Comparison of ENCODE assay signal across 8 mouse cellular contexts in genomic region chr10:13868371-13869321, GRCm38 (mm10). TPM values are rescaled to one million over a fixed set of nuclear protein-coding genes. Genes with fewer than 3 reads are reported as not detected.
A peak's percentile ranks its signal among the peaks of the same experiment; 100 is the strongest.
DNase-seq lines count a peak whose midpoint lies in the region; ATAC-seq and TF ChIP-seq lines count a peak whose summit lies in the region.

Gene Aig1 (minus strand): TSS chr10:13868980.

- no peaks in the 10 kb centered on the region for H3K9me3 ChIP-seq in hindbrain, embryonic 10.5 days
- H3K9me3 ChIP-seq in lung, embryonic 14.5 days (ENCODE audit: low read depth, low read length) = no peaks in the 10 kb centered on the region

- H3K27ac ChIP-seq in hindbrain, embryonic 10.5 days = peak within 1 kb of the TSS; percentile 95
- peak within 1 kb of the TSS; percentile 71 for H3K27ac ChIP-seq in lung, embryonic 14.5 days (ENCODE audit: low read depth)

- H3K4me2 ChIP-seq in lung, embryonic 14.5 days = peak within 1 kb of the TSS; percentile 84

- TF ChIP-seq CTCF in lung, embryonic 14.5 days (IDR thresholded peaks at IDR 0.05; ENCODE audit: low read depth) = no peak

- H3K9ac ChIP-seq in lung, embryonic 14.5 days = peak within 1 kb of the TSS; percentile 72

- H3K36me3 ChIP-seq in hindbrain, embryonic 10.5 days = no peaks in the 10 kb centered on the region
- H3K36me3 ChIP-seq in lung, embryonic 14.5 days (ENCODE audit: insufficient read depth) = no peaks in the 10 kb centered on the region

- peak; percentile 90 for ATAC-seq in lung, embryonic 14.5 days (ENCODE audit: insufficient read depth)
- ATAC-seq in neutrophil, adult 5-6 weeks (ENCODE audit: extremely low read depth, insufficient number of reproducible peaks, low FRiP score, poor library complexity, severe bottlenecking) = peak; percentile 82

- peak; percentile 44 for DNase-seq in ES-CJ7 (ENCODE audit: low read depth, low spot score)
- DNase-seq in cerebellum, adult 8-10 months = peak; percentile 81
- peak; percentile 44 to 79 for DNase-seq in frontal cortex, adult 2 months (ENCODE audit: extremely low spot score in 1 of 2, low spot score in 1 of 2)
- DNase-seq in hindbrain, embryonic 10.5 days (ENCODE audit: low spot score) = peak; percentile 69
- peak; percentile 32 for DNase-seq in layer of hippocampus, adult 9-10 months (ENCODE audit: low spot score)
- DNase-seq in lung, embryonic 14.5 days = peak; percentile 79
- peak; percentile 71 for DNase-seq in testis, postnatal 14 days (ENCODE audit: low spot score)

- WGBS in hindbrain, embryonic 10.5 days = 3% methylated on average over 77 of the region's 77 CpGs
- WGBS in lung, embryonic 14.5 days = 2% methylated on average over 66 of the region's 77 CpGs

- H3K4me1 ChIP-seq in hindbrain, embryonic 10.5 days (replicated peaks) = peaks cover 19% of the 10 kb centered on the region
- H3K4me1 ChIP-seq in lung, embryonic 14.5 days (ENCODE audit: insufficient read depth) = no peaks in the 10 kb centered on the region

- no peaks in the 10 kb centered on the region for H3K27me3 ChIP-seq in hindbrain, embryonic 10.5 days (ENCODE audit: insufficient read depth, poor library complexity, severe bottlenecking)
- no peaks in the 10 kb centered on the region for H3K27me3 ChIP-seq in lung, embryonic 14.5 days (ENCODE audit: insufficient read depth, low read length)

- peak within 1 kb of the TSS; percentile 83 for H3K4me3 ChIP-seq in hindbrain, embryonic 10.5 days
- H3K4me3 ChIP-seq in lung, embryonic 14.5 days (ENCODE audit: low read depth, low read length) = peak within 1 kb of the TSS; percentile 75

RNA-seq across cellular contexts. Expression of gene Aig1, which starts in this region (rescaled TPM):
- polyA plus RNA-seq in frontal cortex, adult 2 months (2012; rRNA removed) = 69.6 and 75.7 TPM in 2 replicates
- polyA plus RNA-seq in hindbrain, embryonic 10.5 days (2016; fragmentation: Nextera tagmentation; extraction: Ambion mirVana) = 32.5 and 38.6 TPM in 2 replicates
- polyA plus RNA-seq in lung, embryonic 14.5 days (2014; fragmentation: Nextera tagmentation; extraction: Ambion mirVana) = 42.1 and 43.4 TPM in 2 replicates
- 8.2 and 10.1 TPM in 2 replicates for total RNA-seq in neutrophil, adult 5-6 weeks (2017)

Comparison
In these comparisons a context has a peak if more than half of its experiments do, and no peak if none do; other contexts are left out.
1. Peak in every context shown above with its lines: DNase-seq, ATAC-seq, H3K4me3 ChIP-seq and H3K27ac ChIP-seq.